In genomic region chr4:136284455-136284854, GRCm38 (mm10) we compare ENCODE assay signal across 8 mouse cellular contexts. TPM values are rescaled to one million over a fixed set of nuclear protein-coding genes. Genes with fewer than 3 reads are reported as not detected.
DNase-seq lines count a peak whose midpoint lies in the region; ATAC-seq and TF ChIP-seq lines count a peak whose summit lies in the region.

TSS of gene Zfp46 (plus strand) at chr4:136284683.

- peaks cover 6% of the 10 kb centered on the region for H3K27me3 ChIP-seq in hindbrain, embryonic 11.5 days (ENCODE audit: control insufficient read depth, insufficient read depth, low read length)

- H3K9me3 ChIP-seq in hindbrain, embryonic 11.5 days (ENCODE audit: control insufficient read depth, low read length), result no peaks in the 10 kb centered on the region

- no peak for TF ChIP-seq CTCF in lung, adult 2 months (IDR thresholded peaks at IDR 0.05; ENCODE audit: insufficient read depth, low read length)

- TF ChIP-seq POLR2A in lung, adult 2 months (IDR thresholded peaks at IDR 0.05; ENCODE audit: borderline replicate concordance, extremely low read depth, low read depth, low read length), result peak; percentile 31; the same call in 1 of the 2 replicates

- ATAC-seq in hindbrain, embryonic 11.5 days (ENCODE audit: low FRiP score), result no peak

- H3K4me3 ChIP-seq in hindbrain, embryonic 11.5 days (ENCODE audit: low read depth, low read length), result peak within 1 kb of the TSS; percentile 44
- peak within 1 kb of the TSS; percentile 83 for H3K4me3 ChIP-seq in lung, adult 2 months (replicated peaks; ENCODE audit: extremely low read depth, low read depth, low read length)

- H3K36me3 ChIP-seq in hindbrain, embryonic 11.5 days (ENCODE audit: control insufficient read depth, insufficient read depth, low read length), result 0 out of 2 replicates have a peak, but pooled peaks cover 5% of the 10 kb centered on the region

- H3K9ac ChIP-seq in hindbrain, embryonic 11.5 days (ENCODE audit: low read depth, low read length), result peak within 1 kb of the TSS; percentile 68

- H3K4me2 ChIP-seq in hindbrain, embryonic 11.5 days (replicated peaks; ENCODE audit: low read depth, low read length), result peak within 1 kb of the TSS; percentile 67

- peaks cover 10% of the 10 kb centered on the region; the same call in 1 of the 2 replicates for H3K4me1 ChIP-seq in hindbrain, embryonic 11.5 days (replicated peaks; ENCODE audit: control insufficient read depth, insufficient read depth, low read length)
- peaks cover 18% of the 10 kb centered on the region for H3K4me1 ChIP-seq in lung, adult 2 months (ENCODE audit: control insufficient read depth, insufficient read depth, low read length)

- H3K27ac ChIP-seq in hindbrain, embryonic 11.5 days (ENCODE audit: low read depth, low read length), result peak within 1 kb of the TSS; percentile 86

- WGBS in hindbrain, embryonic 11.5 days, result 49% methylated on average over 5 of the region's 5 CpGs
- WGBS in lung, adult 2 months, result 21% methylated on average over 5 of the region's 5 CpGs

- peak; percentile 86 for DNase-seq in MN1 (ENCODE audit: low spot score)
- peak; percentile 67 for DNase-seq in cerebellum, adult 11-12 months
- peak; percentile 67 to 79 for DNase-seq in frontal cortex, postnatal 14 days (ENCODE audit: low spot score in 2 of 2)
- no peak for DNase-seq in hindbrain, embryonic 11.5 days (ENCODE audit: low spot score)
- DNase-seq in layer of hippocampus, adult 9-11 months, result peak; percentile 91
- peak; percentile 49 for DNase-seq in lung, adult 2 months
- peak; percentile 46 for DNase-seq in retina, postnatal 7 days (ENCODE audit: low read depth, low spot score)
- no peak for DNase-seq in thymus, postnatal 10 days (ENCODE audit: low spot score in 2 of 2)

RNA-seq across cellular contexts. Expression of gene Zfp46, which starts in this region (rescaled TPM):
- 26.2 and 33.1 TPM in 2 replicates for polyA plus RNA-seq in hindbrain, embryonic 11.5 days (2014; fragmentation: Nextera tagmentation; extraction: Ambion mirVana)
- 20.4 and 33.4 TPM in 2 replicates for polyA plus RNA-seq in lung, adult 2 months (2012; rRNA removed)

Comparison
In these comparisons a context has a peak if more than half of its experiments do, and no peak if none do; other contexts are left out.
1. DNase-seq: peak in MN1 (single experiment), cerebellum, adult 11-12 months (single experiment), frontal cortex, postnatal 14 days (2 of 2), layer of hippocampus, adult 9-11 months (single experiment), lung, adult 2 months (single experiment) and retina, postnatal 7 days (single experiment); none in hindbrain, embryonic 11.5 days (single experiment) and thymus, postnatal 10 days (0 of 2).